Mouse (Mus musculus) liver, postnatal 0 days (tissue): ENCODE data around the gene Hs1bp3. TPM values are rescaled to one million over a fixed set of nuclear protein-coding genes. Genes with fewer than 3 reads are reported as not detected.

Source experiments
- ATAC-seq: fragments of 200-750 bp; cut with Nextera tagmentation; 2 replicates; pipeline ENCODE4 v1.8.0; 2017; ENCODE audit warnings: mild to moderate bottlenecking, moderate library complexity
- DNase-seq: peaks from one replicate; pipeline ENCODE4 v3.0.0-alpha.2; 2016
- H3K27ac ChIP-seq: fragments of 300-500 bp; sonication (generic); 2 replicates; pipeline ENCODE4 v1.5.1; 2014; ENCODE audit warnings: antibody characterized with exemption, moderate library complexity, mild to moderate bottlenecking, low read depth
- H3K27me3 ChIP-seq: fragments of 300-500 bp; sonication (generic); 2 replicates; pipeline ENCODE4 v1.6.1; 2014; ENCODE audit warnings: low read length, control low read depth, mixed read lengths; ENCODE audit not compliant: insufficient read depth
- H3K36me3 ChIP-seq: fragments of 300-500 bp; sonication (generic); replicated peaks from 2 replicates; pipeline ENCODE4 v1.6.1; 2014; ENCODE audit warnings: mild to moderate bottlenecking, control low read depth, low read length, moderate library complexity, mixed read lengths; ENCODE audit not compliant: insufficient read depth
- H3K4me1 ChIP-seq: fragments of 300-500 bp; sonication (generic); 2 replicates; pipeline ENCODE4 v1.6.1; 2014; ENCODE audit warnings: antibody characterized with exemption, mild to moderate bottlenecking, control low read depth; ENCODE audit not compliant: insufficient read depth
- H3K4me2 ChIP-seq: fragments of 300-500 bp; sonication (generic); 2 replicates; pipeline ENCODE4 v1.6.1; 2014; ENCODE audit warnings: low read depth, mild to moderate bottlenecking, low read length, moderate library complexity, mixed read lengths
- H3K4me3 ChIP-seq: fragments of 300-500 bp; sonication (generic); 2 replicates; pipeline ENCODE4 v1.5.1; 2014; ENCODE audit warnings: low read depth, low read length
- H3K9ac ChIP-seq: fragments of 300-500 bp; sonication (generic); replicated peaks from 2 replicates; pipeline ENCODE4 v1.6.1; 2014; ENCODE audit warnings: mild to moderate bottlenecking, moderate library complexity
- H3K9me3 ChIP-seq: fragments of 300-500 bp; sonication (generic); 2 replicates; pipeline ENCODE4 v1.6.1; 2016; ENCODE audit warnings: mild to moderate bottlenecking, control low read depth, low read length, mixed read lengths
- CTCF ChIP-seq: sonication (generic); IDR thresholded peaks from 2 replicates; pipeline ENCODE4 v1.5.1; 2016; ENCODE audit warnings: antibody characterized with exemption, low read depth
- EP300 ChIP-seq: IDR thresholded peaks from 2 replicates; pipeline ENCODE4 v1.6.1; 2016; ENCODE audit warnings: antibody characterized with exemption, low read depth, mild to moderate bottlenecking
- WGBS: fragments of 180-500 bp; shearing (Covaris S2); extraction: QIAGEN DNeasy Blood & Tissue Kit; methylation state at CpG from one replicate; pipeline ENCODE4 v1.1.7; 2014; ENCODE audit not compliant: insufficient replicate concordance; 5-methylcytosine and 5-hydroxymethylcytosine counted together
- polyA plus RNA-seq: library from polyadenylated mRNA; unstranded; fragments of >200 nt; fragmentation: Nextera tagmentation; extraction: Ambion mirVana; gene quantifications from 2 replicates; pipeline ENCODE4 v1.2.1, GENCODE M21; 2015

The Hs1bp3 gene
- polyA plus RNA-seq, 1 experiment from 2014 or later, result 3.7 TPM

- Histone ChIP-seq H3K27ac (peak overlapping the region; percentile 34; the same call in 1 of the 2 replicates), H3K9ac (no peak overlapping the region), H3K4me3 (no peak overlapping the region), H3K9me3 (no peaks in the 10 kb centered on the region), H3K4me2 (no peak overlapping the region), H3K36me3 (peaks cover 4% of the 10 kb centered on the region), H3K4me1 (no peaks in the 10 kb centered on the region; the same call in 1 of the 2 replicates), H3K27me3 (no peaks in the 10 kb centered on the region)
- ATAC-seq, result peak; percentile 83
- DNase-seq, result peak; percentile 37
- TF ChIP-seq EP300 (no peak), CTCF (no peak)
- 74% methylated on average over 15 of the region's 15 CpGs for WGBS
Measured at GRCm38 (mm10) chr12:8281225-8282017, 31.8 kb upstream of the Hs1bp3 start.

GRCm38 (mm10) chr12:8287970-8288369 lies 25.3 kb upstream of the Hs1bp3 start:
- TF ChIP-seq CTCF, result peak; percentile 25
- TF ChIP-seq EP300, result no peak
- DNase-seq (no peak), ATAC-seq (no peak)
- H3K9ac ChIP-seq, result no peak overlapping the region
- 55% methylated on average over 3 of the region's 3 CpGs for WGBS
- no peaks in the 10 kb centered on the region for H3K9me3 ChIP-seq
- no peaks in the 10 kb centered on the region for H3K27me3 ChIP-seq
- H3K4me3 ChIP-seq, result no peak overlapping the region
- no peaks in the 10 kb centered on the region for H3K4me1 ChIP-seq
- peaks cover 4% of the 10 kb centered on the region for H3K36me3 ChIP-seq
- no peak overlapping the region for H3K27ac ChIP-seq
- H3K4me2 ChIP-seq, result no peak overlapping the region

DNA sequence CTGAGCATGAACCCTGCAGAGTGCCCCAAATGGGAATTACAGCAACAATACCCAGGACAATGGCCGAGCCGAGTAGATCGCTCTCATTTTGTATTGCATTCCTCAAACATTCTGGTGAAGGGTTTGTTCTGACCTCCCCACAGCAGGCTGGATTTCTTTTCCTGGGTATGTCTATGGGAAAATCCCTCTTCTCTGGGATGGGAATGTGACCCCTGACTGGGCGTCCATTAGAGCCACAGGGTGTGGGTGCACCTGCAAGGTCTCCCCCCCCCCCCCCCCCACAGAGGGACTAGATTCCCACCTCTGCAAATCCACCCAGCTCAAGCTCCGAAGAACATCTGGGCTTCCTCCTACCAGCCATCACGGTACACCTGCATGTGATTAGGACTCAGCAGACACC lies 24.1 kb upstream of the Hs1bp3 start:
- TF ChIP-seq EP300 (no peak), CTCF (no peak)
- Histone ChIP-seq H3K4me2 (no peak overlapping the region), H3K9ac (no peak overlapping the region), H3K4me3 (no peak overlapping the region), H3K27ac (no peak overlapping the region), H3K36me3 (no peaks in the 10 kb centered on the region), H3K4me1 (no peaks in the 10 kb centered on the region), H3K27me3 (no peaks in the 10 kb centered on the region), H3K9me3 (no peaks in the 10 kb centered on the region)
- no peak for ATAC-seq
- DNase-seq, result no peak
- WGBS, result 83% methylated on average over 6 of the region's 6 CpGs

- ATAC-seq (no peak), DNase-seq (no peak)
- TF ChIP-seq CTCF (no peak), EP300 (no peak)
- Histone ChIP-seq H3K9ac (no peak overlapping the region), H3K36me3 (no peaks in the 10 kb centered on the region), H3K9me3 (no peaks in the 10 kb centered on the region), H3K27me3 (no peaks in the 10 kb centered on the region), H3K4me2 (no peak overlapping the region), H3K4me3 (no peak overlapping the region), H3K4me1 (no peaks in the 10 kb centered on the region), H3K27ac (no peak overlapping the region)
- WGBS, result 84% methylated on average over 8 of the region's 8 CpGs
Measured at GRCm38 (mm10) chr12:8289499-8289898, 23.7 kb upstream of the Hs1bp3 start.

DNA sequence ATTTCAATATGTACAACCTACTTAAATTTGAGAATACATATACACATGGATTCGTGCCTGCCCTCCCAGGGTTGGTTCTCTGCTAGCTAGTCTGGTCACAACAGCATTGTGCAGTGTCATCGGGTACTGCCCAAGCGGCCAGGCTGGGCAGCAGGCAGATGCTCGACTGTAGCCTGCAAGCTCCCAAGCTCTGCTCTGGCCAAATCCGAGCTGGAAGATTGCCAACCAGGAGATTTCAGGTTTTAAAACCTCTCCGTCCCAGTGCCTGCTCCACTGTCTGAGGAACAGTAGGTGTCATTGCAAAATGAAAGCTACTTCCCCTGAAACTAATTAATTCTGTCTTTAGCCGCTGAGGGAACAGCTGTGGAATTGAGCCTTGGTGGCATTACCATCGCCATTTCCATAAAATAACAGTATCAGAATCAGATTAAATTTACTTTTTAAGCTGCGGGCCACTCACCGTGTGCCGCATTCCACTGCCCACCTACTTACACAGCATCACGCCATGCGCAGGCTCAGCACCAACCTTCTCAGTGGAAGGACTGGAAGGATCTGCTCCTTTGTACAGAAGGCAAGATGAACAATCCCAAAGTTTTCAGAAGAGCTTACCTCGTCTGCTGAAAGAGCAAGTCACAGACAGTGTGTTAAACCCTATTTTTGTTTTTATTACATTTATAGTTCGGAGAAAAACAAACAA lies 21.9 kb upstream of the Hs1bp3 start:
- Histone ChIP-seq H3K4me2 (no peak overlapping the region), H3K27me3 (peaks cover 11% of the 10 kb centered on the region), H3K4me1 (no peaks in the 10 kb centered on the region), H3K36me3 (no peaks in the 10 kb centered on the region), H3K9ac (no peak overlapping the region), H3K9me3 (no peaks in the 10 kb centered on the region), H3K27ac (no peak overlapping the region), H3K4me3 (no peak overlapping the region)
- no peak for TF ChIP-seq CTCF
- TF ChIP-seq EP300, result no peak
- 71% methylated on average over 15 of the region's 15 CpGs for WGBS
- no peak for ATAC-seq
- DNase-seq, result no peak

DNA sequence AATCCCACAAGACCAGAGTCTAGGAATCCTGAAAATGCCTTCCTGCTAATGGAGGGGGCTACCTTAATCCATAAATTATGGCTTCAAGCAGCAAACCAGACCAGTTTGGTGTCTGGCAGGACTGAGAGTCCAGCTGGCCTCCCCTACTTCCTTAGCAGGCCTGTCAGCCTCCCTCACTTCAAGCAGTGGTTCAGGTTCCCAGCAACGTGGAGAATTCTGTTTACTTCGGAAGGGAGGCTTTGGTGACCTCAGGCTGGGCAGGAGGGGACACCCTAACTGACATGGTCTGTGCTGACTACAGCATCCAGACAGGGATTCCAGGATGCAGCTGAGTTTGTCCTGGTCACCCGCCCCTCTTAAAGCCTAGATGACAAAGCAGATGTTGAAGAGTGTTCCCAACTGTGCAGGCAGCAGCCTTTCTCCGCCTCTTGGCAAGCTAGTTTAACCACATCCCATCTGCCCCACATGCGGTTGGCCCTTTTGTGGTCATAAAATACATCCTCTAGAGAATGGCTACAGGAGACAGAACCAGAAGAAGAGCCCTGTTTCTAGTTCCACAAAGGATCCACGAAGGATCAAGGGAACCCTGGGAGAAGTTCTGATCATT lies 17.8 kb upstream of the Hs1bp3 start:
- Histone ChIP-seq H3K4me3 (no peak overlapping the region), H3K27ac (no peak overlapping the region), H3K9ac (no peak overlapping the region), H3K4me1 (0 out of 2 replicates have a peak, but pooled peaks cover 3% of the 10 kb centered on the region), H3K36me3 (no peaks in the 10 kb centered on the region), H3K4me2 (no peak overlapping the region), H3K9me3 (no peaks in the 10 kb centered on the region), H3K27me3 (peaks cover 50% of the 10 kb centered on the region)
- ATAC-seq (no peak), DNase-seq (no peak)
- 19% methylated on average over 6 of the region's 6 CpGs for WGBS
- no peak for TF ChIP-seq CTCF
